Mouse (Mus musculus): Measurements from ENCODE around the gene 5430419D17Rik. TPM values are rescaled to one million over a fixed set of nuclear protein-coding genes. Genes with fewer than 3 reads are reported as not detected.

Gene 5430419D17Rik
- polyA plus RNA-seq (2015; fragmentation: Nextera tagmentation; extraction: Ambion mirVana), result not detected in 2 replicates

DNA sequence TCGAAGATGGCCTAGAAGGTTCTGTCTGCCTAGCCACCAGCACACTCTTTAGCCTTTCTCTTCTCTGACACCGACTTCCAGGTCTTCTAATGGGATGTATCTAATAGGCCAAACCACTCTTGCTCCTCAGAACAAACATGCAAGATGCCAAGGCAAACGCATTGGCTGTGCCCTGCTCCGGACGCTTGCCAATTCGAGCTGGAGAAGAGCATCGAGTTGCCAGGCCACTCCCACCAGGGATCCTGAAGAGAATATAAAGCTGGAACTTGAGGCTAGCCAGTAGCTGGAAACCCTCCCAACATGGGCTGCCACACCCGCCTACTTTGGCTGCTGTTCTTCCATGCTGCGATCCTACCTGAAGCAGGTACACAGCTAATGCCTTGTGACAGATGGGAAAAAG is at the start of gene 5430419D17Rik:
Gene 5430419D17Rik, plus strand, starts transcription at position 282 of the 400 bp plus-strand sequence.
- H3K27ac ChIP-seq, result no peak within 1 kb of the TSS
- no peaks in the 10 kb centered on the region for H3K4me1 ChIP-seq
- no peaks in the 10 kb centered on the region for H3K27me3 ChIP-seq
- H3K4me2 ChIP-seq, result no peak within 1 kb of the TSS
- no peaks in the 10 kb centered on the region for H3K36me3 ChIP-seq
- H3K4me3 ChIP-seq, result no peak within 1 kb of the TSS
- H3K9me3 ChIP-seq, result no peaks in the 10 kb centered on the region
- ATAC-seq (ENCODE audit: borderline replicate concordance, extremely low read depth, low FRiP score, low TSS enrichment), result no peak
- H3K9ac ChIP-seq, result no peak within 1 kb of the TSS
- WGBS, result 86% methylated on average over 9 of the region's 9 CpGs

DNA sequence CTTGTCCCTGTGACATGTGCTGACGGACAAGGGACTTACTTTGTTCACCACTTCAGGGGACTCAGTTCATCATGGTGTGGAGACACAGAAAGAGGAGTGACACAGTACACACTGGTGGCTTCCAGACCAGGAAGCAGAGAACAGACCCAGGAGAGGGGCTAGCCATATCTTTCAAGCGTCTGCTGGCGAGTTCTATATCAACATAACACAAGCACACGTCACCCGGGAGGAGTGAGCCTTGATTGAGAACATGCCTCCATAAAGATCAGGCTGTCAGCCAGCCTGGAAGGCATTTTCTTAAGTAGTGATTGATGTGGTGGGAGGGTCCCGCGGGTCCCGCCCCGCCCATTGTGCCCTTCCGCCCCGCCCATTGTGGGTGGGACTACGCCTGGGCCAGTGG is 44.2 kb upstream of the 5430419D17Rik start:
- Histone ChIP-seq H3K9ac (no peak overlapping the region), H3K9me3 (no peaks in the 10 kb centered on the region), H3K36me3 (no peaks in the 10 kb centered on the region), H3K4me1 (no peaks in the 10 kb centered on the region), H3K4me2 (no peak overlapping the region), H3K27me3 (no peaks in the 10 kb centered on the region), H3K27ac (no peak overlapping the region), H3K4me3 (no peak overlapping the region)
- peak; percentile 35; the same call in 1 of the 2 replicates for ATAC-seq (ENCODE audit: borderline replicate concordance, extremely low read depth, low FRiP score, low TSS enrichment)
- WGBS, result 51% methylated on average over 12 of the region's 12 CpGs

DNA sequence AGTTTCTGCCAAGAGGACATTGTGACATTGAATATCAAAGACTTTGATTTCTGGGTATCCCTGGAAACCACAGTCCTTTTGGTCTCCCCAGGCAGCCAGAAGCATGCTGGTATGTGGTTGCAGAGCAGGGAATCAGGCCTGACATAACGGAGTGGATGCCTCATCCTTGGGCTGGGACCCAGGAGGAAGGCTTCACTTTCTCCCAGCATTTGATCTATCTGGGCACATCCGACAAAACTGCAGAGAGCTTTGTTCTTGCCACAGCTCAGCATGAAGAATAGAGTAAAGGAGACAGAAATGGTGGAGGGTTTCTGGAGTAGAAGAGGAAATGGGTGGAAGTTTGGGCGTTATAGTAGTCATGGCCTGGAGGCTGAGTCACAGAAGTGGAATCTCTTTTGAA is 41.0 kb upstream of the 5430419D17Rik start:
- H3K36me3 ChIP-seq, result no peaks in the 10 kb centered on the region
- H3K4me2 ChIP-seq, result no peak overlapping the region
- ATAC-seq (ENCODE audit: borderline replicate concordance, extremely low read depth, low FRiP score, low TSS enrichment), result no peak
- H3K9ac ChIP-seq, result no peak overlapping the region
- H3K27me3 ChIP-seq, result no peaks in the 10 kb centered on the region
- H3K4me1 ChIP-seq, result no peaks in the 10 kb centered on the region
- no peak overlapping the region for H3K27ac ChIP-seq
- no peaks in the 10 kb centered on the region for H3K9me3 ChIP-seq
- 66% methylated on average over 3 of the region's 3 CpGs for WGBS
- H3K4me3 ChIP-seq, result no peak overlapping the region

DNA sequence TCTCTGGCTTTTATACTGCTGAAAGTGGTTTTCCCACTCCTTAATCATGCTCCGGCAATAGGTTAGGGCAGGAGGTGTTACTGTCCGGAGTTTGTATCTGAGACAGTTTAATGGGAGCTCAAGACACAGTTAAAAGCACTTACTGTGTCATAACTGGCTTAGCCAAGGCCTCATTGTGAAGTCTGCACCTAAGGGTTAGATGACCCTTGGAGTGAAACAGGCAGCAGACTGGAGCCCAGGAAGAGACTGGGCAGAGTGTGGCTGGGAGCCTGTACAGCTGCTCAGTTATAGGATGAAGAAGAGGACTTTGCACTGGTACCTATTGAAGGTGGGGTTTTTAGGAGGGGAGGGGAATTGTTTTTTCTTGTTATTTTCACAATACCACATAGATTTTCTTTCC is 28.0 kb upstream of the 5430419D17Rik start, which contains the start of gene 4933402N03Rik:
Gene 4933402N03Rik, minus strand, starts transcription at position 101 of the 400 bp plus-strand sequence.
- 75% methylated on average over 2 of the region's 2 CpGs for whole genome bisulfite sequencing
- ATAC-seq (ENCODE audit: borderline replicate concordance, extremely low read depth, low FRiP score, low TSS enrichment), result no peak

DNA sequence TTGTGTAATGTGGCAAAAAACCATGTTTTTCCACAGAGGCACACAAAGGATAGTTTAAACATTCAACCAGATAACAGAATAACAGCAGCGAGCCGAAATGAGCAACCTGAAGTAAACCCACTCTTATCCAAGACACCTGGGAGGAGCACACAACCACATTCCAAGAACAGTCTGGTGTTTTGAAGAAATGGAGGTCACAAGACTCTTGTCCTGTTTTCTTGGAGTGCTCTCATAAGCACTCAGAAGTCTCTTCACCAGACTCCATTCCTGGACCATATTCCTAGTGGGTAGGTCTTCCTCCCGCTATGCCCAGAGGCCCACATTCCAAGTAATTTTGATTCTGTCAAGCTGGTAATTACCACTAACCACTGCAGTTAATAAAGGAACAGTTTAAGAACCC is 24.0 kb upstream of the 5430419D17Rik start:
- 52% methylated on average over 3 of the region's 3 CpGs for WGBS
- H3K36me3 ChIP-seq, result no peaks in the 10 kb centered on the region
- no peak for ATAC-seq (ENCODE audit: borderline replicate concordance, extremely low read depth, low FRiP score, low TSS enrichment)

More for the DNA sequence above, 28.0 kb upstream of the 5430419D17Rik start, which contains the start of gene 4933402N03Rik:
- Histone ChIP-seq H3K4me3 (no peak within 1 kb of the TSS), H3K9ac (no peak within 1 kb of the TSS), H3K27ac (no peak within 1 kb of the TSS), H3K9me3 (no peaks in the 10 kb centered on the region), H3K4me1 (no peaks in the 10 kb centered on the region), H3K4me2 (no peak within 1 kb of the TSS), H3K36me3 (no peaks in the 10 kb centered on the region), H3K27me3 (no peaks in the 10 kb centered on the region)

DNA sequence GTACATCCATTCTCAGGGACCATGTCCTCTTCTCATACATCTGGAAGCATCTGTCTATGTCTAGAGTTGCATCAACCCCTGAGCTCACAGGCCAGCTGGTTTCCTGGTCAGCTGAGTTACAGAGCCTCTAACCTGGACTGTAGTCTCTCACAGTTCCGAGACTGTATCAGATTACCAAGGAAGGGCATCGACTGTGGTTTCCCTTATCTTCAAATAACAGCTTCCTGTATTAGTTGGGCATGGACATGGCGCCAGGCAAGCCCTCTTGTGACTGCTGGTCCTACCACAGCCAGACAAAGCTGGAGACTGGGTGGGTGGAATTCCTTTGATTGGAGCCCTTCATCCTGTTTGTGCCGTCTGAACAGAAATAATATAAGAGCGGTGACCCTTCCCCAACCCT is 21.2 kb upstream of the 5430419D17Rik start:
- no peak for ATAC-seq (ENCODE audit: borderline replicate concordance, extremely low read depth, low FRiP score, low TSS enrichment)
- Histone ChIP-seq H3K9ac (no peak overlapping the region), H3K27me3 (no peaks in the 10 kb centered on the region), H3K4me1 (no peaks in the 10 kb centered on the region), H3K27ac (no peak overlapping the region), H3K4me2 (no peak overlapping the region), H3K36me3 (no peaks in the 10 kb centered on the region), H3K9me3 (no peaks in the 10 kb centered on the region), H3K4me3 (no peak overlapping the region)
- 65% methylated on average over 5 of the region's 5 CpGs for WGBS

More for the DNA sequence above, 24.0 kb upstream of the 5430419D17Rik start:
- H3K4me3 ChIP-seq, result no peak overlapping the region
- H3K4me2 ChIP-seq, result no peak overlapping the region
- no peaks in the 10 kb centered on the region for H3K9me3 ChIP-seq
- no peaks in the 10 kb centered on the region for H3K4me1 ChIP-seq
- H3K9ac ChIP-seq, result no peak overlapping the region
- H3K27me3 ChIP-seq, result no peaks in the 10 kb centered on the region
- H3K27ac ChIP-seq, result no peak overlapping the region

DNA sequence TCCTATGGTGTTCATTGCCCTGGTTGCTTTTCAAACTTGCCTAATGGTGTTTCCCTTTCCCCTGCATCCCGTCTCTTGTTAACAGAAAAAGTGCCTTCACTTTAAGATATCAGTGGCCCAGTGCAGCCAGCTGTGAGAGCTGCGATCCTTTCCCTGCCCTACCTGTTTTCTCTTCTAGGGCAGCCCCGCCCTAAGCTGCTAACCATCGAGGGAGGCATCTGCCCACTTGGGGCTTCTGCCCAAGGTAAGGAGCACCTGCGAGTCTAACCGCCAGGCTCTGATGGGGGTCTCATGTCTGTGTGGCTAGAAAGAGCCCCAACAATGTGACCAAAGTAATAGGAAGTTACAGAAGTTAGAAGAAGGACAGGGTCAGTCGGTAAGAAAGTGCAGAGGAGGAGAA is 12.0 kb upstream of the 5430419D17Rik start:
- no peaks in the 10 kb centered on the region for H3K36me3 ChIP-seq
- H3K4me1 ChIP-seq, result no peaks in the 10 kb centered on the region
- no peak overlapping the region for H3K4me3 ChIP-seq
- ATAC-seq (ENCODE audit: borderline replicate concordance, extremely low read depth, low FRiP score, low TSS enrichment), result no peak
- H3K27me3 ChIP-seq, result no peaks in the 10 kb centered on the region
- 54% methylated on average over 7 of the region's 7 CpGs for WGBS
- H3K9me3 ChIP-seq, result no peaks in the 10 kb centered on the region
- no peak overlapping the region for H3K9ac ChIP-seq
- no peak overlapping the region for H3K4me2 ChIP-seq
- no peak overlapping the region for H3K27ac ChIP-seq

DNA sequence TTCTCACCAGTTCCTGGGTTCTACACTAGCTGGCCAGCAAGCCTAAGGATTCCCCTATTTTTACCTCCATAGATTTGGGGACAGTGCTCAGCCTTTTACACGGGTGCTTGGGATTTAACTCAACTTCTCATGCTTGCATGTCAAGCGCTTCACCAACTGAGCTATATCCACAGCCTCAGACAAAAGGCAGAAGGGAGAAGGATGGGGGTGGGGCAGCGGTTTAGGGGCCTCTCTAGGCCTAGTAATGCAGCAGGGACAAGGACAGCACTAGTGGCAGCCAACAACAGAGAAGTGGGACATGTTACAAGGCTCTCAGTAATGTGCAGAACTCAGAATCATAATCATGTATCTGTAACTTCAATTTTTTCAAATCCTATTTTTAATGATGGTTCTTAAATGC is 6.4 kb upstream of the 5430419D17Rik start:
- no peak overlapping the region for H3K4me2 ChIP-seq
- WGBS, result 69% methylated on average over 3 of the region's 3 CpGs
- no peak overlapping the region for H3K9ac ChIP-seq
- no peaks in the 10 kb centered on the region for H3K4me1 ChIP-seq
- no peak overlapping the region for H3K4me3 ChIP-seq
- no peak for ATAC-seq (ENCODE audit: borderline replicate concordance, extremely low read depth, low FRiP score, low TSS enrichment)
- H3K27ac ChIP-seq, result no peak overlapping the region
- no peaks in the 10 kb centered on the region for H3K36me3 ChIP-seq
- no peaks in the 10 kb centered on the region for H3K27me3 ChIP-seq
- H3K9me3 ChIP-seq, result no peaks in the 10 kb centered on the region

DNA sequence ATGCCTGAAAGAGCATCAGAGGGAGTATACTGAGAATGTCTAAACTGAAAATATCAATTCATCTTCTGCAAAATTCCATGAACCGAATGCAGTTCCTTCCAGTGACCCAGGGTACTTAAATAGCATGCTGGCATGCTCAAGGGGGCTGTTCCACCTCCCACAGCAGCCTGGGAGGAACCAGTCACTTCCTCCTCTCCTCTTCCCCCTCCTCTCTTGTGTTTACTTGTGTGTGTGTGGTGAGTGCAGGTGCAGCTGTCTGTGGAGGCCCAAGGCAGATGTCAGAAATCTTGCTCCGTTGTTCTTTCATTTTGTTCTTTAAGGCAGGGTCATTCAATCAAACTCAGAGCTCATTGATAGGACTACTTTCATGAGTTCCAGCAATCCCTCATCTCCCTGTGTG is 5.1 kb upstream of the 5430419D17Rik start:
- ATAC-seq (ENCODE audit: borderline replicate concordance, extremely low read depth, low FRiP score, low TSS enrichment), result no peak
- Histone ChIP-seq H3K36me3 (no peaks in the 10 kb centered on the region), H3K4me1 (no peaks in the 10 kb centered on the region), H3K9me3 (no peaks in the 10 kb centered on the region), H3K27me3 (no peaks in the 10 kb centered on the region), H3K4me2 (no peak overlapping the region), H3K4me3 (no peak overlapping the region), H3K9ac (no peak overlapping the region), H3K27ac (no peak overlapping the region)
- WGBS, result 13% methylated on average over 2 of the region's 2 CpGs

DNA sequence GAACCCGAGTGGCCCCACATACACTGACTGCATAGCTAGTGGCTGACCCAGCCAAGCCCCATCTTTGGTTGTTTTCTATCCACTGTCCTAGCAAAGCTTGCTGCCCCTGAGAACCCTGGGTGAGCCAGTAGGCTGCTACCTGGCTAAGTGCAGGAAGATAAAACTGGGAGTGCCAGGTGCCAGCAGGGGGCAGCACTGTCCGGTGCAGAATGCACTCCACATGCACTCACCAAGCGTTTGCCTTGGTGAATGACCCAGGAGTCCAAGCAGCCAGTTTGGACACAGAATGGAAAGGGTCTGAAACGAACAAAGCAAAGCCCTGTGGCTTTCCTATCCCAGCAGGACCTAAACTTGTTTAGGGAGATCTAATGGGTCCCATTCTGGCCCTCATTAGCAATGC is 8.5 kb downstream of the 5430419D17Rik start:
- H3K27me3 ChIP-seq, result no peaks in the 10 kb centered on the region
- no peak overlapping the region for H3K4me3 ChIP-seq
- H3K9me3 ChIP-seq, result no peaks in the 10 kb centered on the region
- no peak overlapping the region for H3K27ac ChIP-seq
- WGBS, result 36% methylated on average over 4 of the region's 4 CpGs
- H3K4me1 ChIP-seq, result no peaks in the 10 kb centered on the region
- no peaks in the 10 kb centered on the region for H3K36me3 ChIP-seq
- ATAC-seq (ENCODE audit: borderline replicate concordance, extremely low read depth, low FRiP score, low TSS enrichment), result no peak
- H3K9ac ChIP-seq, result no peak overlapping the region
- no peak overlapping the region for H3K4me2 ChIP-seq

DNA sequence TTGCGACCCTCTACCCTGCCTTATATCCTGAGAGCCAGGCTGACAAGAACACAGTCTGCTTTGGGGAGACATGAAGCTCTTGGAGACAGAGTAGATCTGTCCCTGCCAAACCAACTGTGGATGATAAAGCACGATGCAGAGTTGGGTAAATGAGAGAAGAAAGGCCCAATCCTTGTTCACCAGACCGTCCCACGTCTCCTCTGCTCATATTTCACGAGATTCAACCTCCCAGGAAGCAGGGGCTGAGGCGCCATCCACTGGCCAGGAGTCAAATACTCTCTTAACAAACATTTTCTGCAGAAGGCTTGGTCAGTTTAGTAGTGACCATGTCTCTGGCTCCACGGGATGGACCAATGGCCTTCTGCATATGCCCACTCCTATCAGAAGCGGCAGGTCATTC is 10.1 kb downstream of the 5430419D17Rik start:
- Histone ChIP-seq H3K27me3 (no peaks in the 10 kb centered on the region), H3K9me3 (no peaks in the 10 kb centered on the region)
- 61% methylated on average over 8 of the region's 8 CpGs for WGBS

DNA sequence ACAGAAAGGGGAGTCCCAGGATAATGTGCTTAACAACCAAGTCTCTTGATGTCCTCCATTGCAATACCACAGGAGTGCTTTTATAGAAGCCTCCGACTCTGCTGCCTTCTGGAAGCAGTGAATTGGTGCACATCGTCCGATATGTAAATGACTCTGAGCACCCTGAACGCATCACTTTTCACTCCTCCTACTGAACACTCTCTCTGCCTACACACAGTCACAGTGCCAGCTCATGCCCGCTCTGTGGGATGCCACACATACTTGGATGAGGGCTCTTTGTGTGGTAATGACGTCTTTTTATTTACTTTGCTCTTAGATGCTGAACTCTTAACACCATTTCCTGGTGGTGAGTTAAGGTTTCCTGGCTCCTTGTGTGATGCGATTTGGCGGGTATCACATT is 12.8 kb downstream of the 5430419D17Rik start:
- no peaks in the 10 kb centered on the region for H3K9me3 ChIP-seq
- no peaks in the 10 kb centered on the region for H3K36me3 ChIP-seq
- H3K27ac ChIP-seq, result no peak overlapping the region
- H3K9ac ChIP-seq, result no peak overlapping the region
- H3K4me2 ChIP-seq, result no peak overlapping the region
- no peaks in the 10 kb centered on the region for H3K27me3 ChIP-seq
- 48% methylated on average over 8 of the region's 8 CpGs for WGBS
- H3K4me1 ChIP-seq, result no peaks in the 10 kb centered on the region
- no peak overlapping the region for H3K4me3 ChIP-seq
- no peak for ATAC-seq (ENCODE audit: borderline replicate concordance, extremely low read depth, low FRiP score, low TSS enrichment)

More for the DNA sequence above, 10.1 kb downstream of the 5430419D17Rik start:
- no peak overlapping the region for H3K9ac ChIP-seq
- no peak overlapping the region for H3K27ac ChIP-seq
- no peak overlapping the region for H3K4me3 ChIP-seq
- no peaks in the 10 kb centered on the region for H3K36me3 ChIP-seq
- no peaks in the 10 kb centered on the region for H3K4me1 ChIP-seq
- no peak overlapping the region for H3K4me2 ChIP-seq
- ATAC-seq (ENCODE audit: borderline replicate concordance, extremely low read depth, low FRiP score, low TSS enrichment), result no peak

DNA sequence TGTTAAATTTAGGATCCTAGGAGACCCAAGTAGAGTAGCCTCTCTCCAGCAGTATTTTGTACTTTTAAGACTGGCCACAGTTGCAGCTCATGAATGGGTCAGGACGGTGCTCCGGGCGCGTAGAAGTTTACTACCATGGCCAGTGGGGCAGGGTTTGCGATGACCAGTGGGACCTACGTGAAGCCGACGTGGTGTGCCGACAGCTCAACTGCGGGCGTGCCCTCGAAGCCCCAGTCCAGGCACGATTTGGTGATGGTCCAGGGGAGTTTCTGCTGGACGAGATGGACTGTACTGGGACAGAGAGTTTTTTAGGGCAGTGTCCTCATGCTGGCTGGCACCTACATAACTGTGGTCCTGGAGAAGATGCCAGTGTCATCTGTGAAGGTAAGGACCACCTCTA is 13.8 kb downstream of the 5430419D17Rik start:
- ATAC-seq (ENCODE audit: borderline replicate concordance, extremely low read depth, low FRiP score, low TSS enrichment), result no peak
- WGBS, result 90% methylated on average over 14 of the region's 14 CpGs
- Histone ChIP-seq H3K27ac (no peak overlapping the region), H3K4me1 (no peaks in the 10 kb centered on the region), H3K27me3 (no peaks in the 10 kb centered on the region), H3K9me3 (no peaks in the 10 kb centered on the region), H3K9ac (no peak overlapping the region), H3K36me3 (no peaks in the 10 kb centered on the region), H3K4me3 (no peak overlapping the region), H3K4me2 (no peak overlapping the region)
